Mouse (Mus musculus): ENCODE results near the gene Ptprj. TPM values are rescaled to one million over a fixed set of nuclear protein-coding genes. Genes with fewer than 3 reads are reported as not detected.

The Ptprj gene
- polyA plus RNA-seq, 2 experiments = 2.7 to 3.9 TPM

DNA sequence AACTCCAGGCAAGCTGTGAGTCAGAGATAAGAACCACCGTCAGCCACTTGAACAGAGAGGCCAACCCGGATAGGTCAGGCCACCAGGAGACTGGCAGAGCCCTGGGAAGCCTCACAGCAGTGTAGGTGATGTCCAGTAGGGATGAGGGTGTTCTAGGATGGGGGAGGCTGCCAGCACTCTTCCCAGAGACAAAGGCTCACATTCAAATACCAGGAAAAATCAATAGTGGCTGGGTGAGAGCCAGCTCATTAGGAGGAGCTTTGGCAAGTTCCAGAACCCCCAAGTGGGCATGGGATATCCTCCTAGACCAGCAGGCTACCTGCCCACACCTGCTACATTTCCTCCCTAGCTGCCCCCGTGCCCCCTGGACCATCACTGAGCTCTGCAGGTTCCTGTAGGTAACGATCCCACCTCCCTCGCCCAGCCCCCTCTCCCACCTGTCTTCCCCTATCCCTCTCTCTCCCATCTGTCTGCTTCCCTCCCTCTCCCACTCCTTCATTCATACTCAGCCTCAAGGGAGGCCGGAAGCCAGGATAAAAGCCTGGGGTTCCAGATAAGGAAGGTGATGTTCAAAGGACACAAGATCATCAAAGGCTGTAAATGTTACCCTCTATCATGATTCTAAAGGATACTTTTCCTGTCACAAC lies 20.1 kb downstream of the Ptprj start:
- Histone ChIP-seq H3K4me1 (ENCODE audit: control insufficient read depth, insufficient read depth, low read length) (no peaks in the 10 kb centered on the region), H3K9me3 (ENCODE audit: control insufficient read depth, low read length) (no peaks in the 10 kb centered on the region), H3K36me3 (ENCODE audit: control insufficient read depth, insufficient read depth, low read length) (no peaks in the 10 kb centered on the region), H3K4me2 (replicated peaks; ENCODE audit: low read depth, low read length, severe bottlenecking) (no peak overlapping the region), H3K27me3 (ENCODE audit: control insufficient read depth, insufficient read depth, low read length) (no peaks in the 10 kb centered on the region), H3K4me3 (replicated peaks; ENCODE audit: low read length) (no peak overlapping the region), H3K9ac (ENCODE audit: low read depth, low read length, severe bottlenecking) (no peak overlapping the region), H3K27ac (replicated peaks; ENCODE audit: low read depth, low read length) (no peak overlapping the region)
- no peak for TF ChIP-seq POLR2A (IDR thresholded peaks at IDR 0.05; ENCODE audit: borderline replicate concordance, extremely low read depth, insufficient read depth, insufficient read length)
- DNase-seq (ENCODE audit: low spot score) (no peak), ATAC-seq (ENCODE audit: low FRiP score, low read depth) (no peak)
- WGBS = 56% methylated on average over 6 of the region's 6 CpGs

DNA sequence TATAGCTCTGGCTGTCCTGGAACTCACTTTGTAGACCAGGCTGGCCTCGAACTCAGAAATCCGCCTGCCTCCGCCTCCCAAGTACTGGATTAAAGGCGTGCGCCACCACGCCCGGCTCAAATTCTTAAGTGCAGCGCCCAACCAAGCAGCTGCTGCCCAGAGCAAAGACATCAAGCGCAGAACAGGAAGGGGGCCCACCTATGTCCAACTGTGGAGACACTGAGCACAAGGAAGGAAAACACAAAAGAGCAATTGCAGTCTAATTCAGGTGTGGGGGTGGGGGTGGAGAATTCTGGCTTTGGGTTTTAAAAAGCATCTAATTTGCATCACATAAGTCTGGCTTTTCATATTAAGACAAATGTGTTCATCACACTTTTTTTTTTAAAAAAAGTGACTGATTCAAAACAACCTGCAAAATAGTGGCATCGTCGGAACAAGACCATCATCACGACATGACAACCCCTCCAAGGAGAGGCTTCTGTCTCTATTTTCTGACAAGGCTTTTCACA lies 20.7 kb downstream of the Ptprj start:
- Histone ChIP-seq H3K36me3 (ENCODE audit: control insufficient read depth, insufficient read depth, low read length) (no peaks in the 10 kb centered on the region), H3K4me2 (replicated peaks; ENCODE audit: low read depth, low read length, severe bottlenecking) (no peak overlapping the region), H3K9me3 (ENCODE audit: control insufficient read depth, low read length) (no peaks in the 10 kb centered on the region), H3K27ac (replicated peaks; ENCODE audit: low read depth, low read length) (no peak overlapping the region), H3K4me1 (ENCODE audit: control insufficient read depth, insufficient read depth, low read length) (no peaks in the 10 kb centered on the region), H3K4me3 (replicated peaks; ENCODE audit: low read length) (no peak overlapping the region), H3K9ac (ENCODE audit: low read depth, low read length, severe bottlenecking) (no peak overlapping the region), H3K27me3 (ENCODE audit: control insufficient read depth, insufficient read depth, low read length) (no peaks in the 10 kb centered on the region)
- DNase-seq (ENCODE audit: low spot score) (no peak), ATAC-seq (ENCODE audit: low FRiP score, low read depth) (no peak)
- WGBS = 85% methylated on average over 12 of the region's 12 CpGs
- no peak for TF ChIP-seq POLR2A (IDR thresholded peaks at IDR 0.05; ENCODE audit: borderline replicate concordance, extremely low read depth, insufficient read depth, insufficient read length)

DNA sequence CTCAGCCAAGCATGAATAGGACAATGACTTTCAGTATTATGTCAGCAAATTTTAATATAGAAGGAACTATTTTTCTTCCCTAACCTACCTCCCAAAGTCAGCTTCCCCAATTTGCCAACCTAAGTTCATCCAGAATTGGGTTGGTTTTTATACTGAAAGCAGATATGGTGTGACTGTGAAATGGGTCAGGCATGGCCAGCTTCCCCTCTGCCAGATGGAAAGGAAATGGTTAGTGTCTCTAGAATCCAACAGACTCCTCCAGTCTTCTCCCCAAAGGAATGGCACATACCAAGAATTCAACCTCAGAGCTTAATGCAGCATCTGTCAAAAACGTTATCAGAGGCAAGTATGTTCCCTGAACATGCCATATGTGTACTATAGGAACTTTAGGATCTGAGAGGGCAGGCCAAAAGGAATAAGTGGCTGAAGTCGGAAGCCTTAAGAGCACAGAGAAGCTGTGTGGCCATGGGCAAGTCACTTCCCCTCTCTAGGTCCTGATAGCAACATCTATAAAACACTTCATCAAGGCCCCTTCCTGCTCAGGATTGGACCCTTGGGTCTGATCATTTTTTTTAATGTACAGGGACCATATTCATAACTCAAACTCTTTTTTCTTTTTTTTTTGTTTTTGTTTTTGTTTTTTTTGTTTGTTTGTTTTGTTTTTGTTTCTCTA lies 21.3 kb downstream of the Ptprj start:
- DNase-seq (ENCODE audit: low spot score) (no peak), ATAC-seq (ENCODE audit: low FRiP score, low read depth) (no peak)
- WGBS = 77% methylated on average over 2 of the region's 2 CpGs
- Histone ChIP-seq H3K27ac (replicated peaks; ENCODE audit: low read depth, low read length) (no peak overlapping the region), H3K9me3 (ENCODE audit: control insufficient read depth, low read length) (no peaks in the 10 kb centered on the region), H3K9ac (ENCODE audit: low read depth, low read length, severe bottlenecking) (no peak overlapping the region), H3K4me1 (ENCODE audit: control insufficient read depth, insufficient read depth, low read length) (no peaks in the 10 kb centered on the region), H3K27me3 (ENCODE audit: control insufficient read depth, insufficient read depth, low read length) (no peaks in the 10 kb centered on the region), H3K36me3 (ENCODE audit: control insufficient read depth, insufficient read depth, low read length) (no peaks in the 10 kb centered on the region), H3K4me3 (replicated peaks; ENCODE audit: low read length) (no peak overlapping the region), H3K4me2 (replicated peaks; ENCODE audit: low read depth, low read length, severe bottlenecking) (no peak overlapping the region)
- TF ChIP-seq POLR2A (IDR thresholded peaks at IDR 0.05; ENCODE audit: borderline replicate concordance, extremely low read depth, insufficient read depth, insufficient read length) = no peak

DNA sequence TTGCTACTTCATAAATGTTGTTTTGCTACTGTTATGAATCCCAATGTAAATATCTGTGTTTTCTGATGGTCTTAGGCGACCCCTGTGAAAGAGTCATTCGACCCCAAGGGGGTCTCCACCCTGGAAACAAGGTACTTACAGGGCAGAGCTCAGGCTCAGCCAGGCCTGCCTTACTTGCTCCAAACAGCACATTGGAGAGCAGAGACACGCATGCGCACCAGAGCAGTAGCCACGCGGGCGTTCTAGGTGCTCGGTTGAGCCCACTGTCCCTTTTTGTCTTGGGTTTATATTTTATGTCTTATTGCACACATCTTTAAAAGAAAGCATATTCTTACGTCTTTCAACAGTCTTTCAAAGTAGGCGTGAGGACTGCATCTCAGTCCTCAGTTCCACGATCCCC lies 22.1 kb downstream of the Ptprj start:
- Histone ChIP-seq H3K4me1 (ENCODE audit: control insufficient read depth, insufficient read depth, low read length) (no peaks in the 10 kb centered on the region), H3K4me2 (replicated peaks; ENCODE audit: low read depth, low read length, severe bottlenecking) (no peak overlapping the region), H3K4me3 (replicated peaks; ENCODE audit: low read length) (no peak overlapping the region), H3K27ac (replicated peaks; ENCODE audit: low read depth, low read length) (no peak overlapping the region), H3K9me3 (ENCODE audit: control insufficient read depth, low read length) (no peaks in the 10 kb centered on the region), H3K36me3 (ENCODE audit: control insufficient read depth, insufficient read depth, low read length) (no peaks in the 10 kb centered on the region), H3K27me3 (ENCODE audit: control insufficient read depth, insufficient read depth, low read length) (no peaks in the 10 kb centered on the region), H3K9ac (ENCODE audit: low read depth, low read length, severe bottlenecking) (no peak overlapping the region)
- no peak for TF ChIP-seq POLR2A (IDR thresholded peaks at IDR 0.05; ENCODE audit: borderline replicate concordance, extremely low read depth, insufficient read depth, insufficient read length)
- DNase-seq (ENCODE audit: low spot score) = no peak
- 82% methylated on average over 11 of the region's 11 CpGs for WGBS
- ATAC-seq (ENCODE audit: low FRiP score, low read depth) = no peak

DNA sequence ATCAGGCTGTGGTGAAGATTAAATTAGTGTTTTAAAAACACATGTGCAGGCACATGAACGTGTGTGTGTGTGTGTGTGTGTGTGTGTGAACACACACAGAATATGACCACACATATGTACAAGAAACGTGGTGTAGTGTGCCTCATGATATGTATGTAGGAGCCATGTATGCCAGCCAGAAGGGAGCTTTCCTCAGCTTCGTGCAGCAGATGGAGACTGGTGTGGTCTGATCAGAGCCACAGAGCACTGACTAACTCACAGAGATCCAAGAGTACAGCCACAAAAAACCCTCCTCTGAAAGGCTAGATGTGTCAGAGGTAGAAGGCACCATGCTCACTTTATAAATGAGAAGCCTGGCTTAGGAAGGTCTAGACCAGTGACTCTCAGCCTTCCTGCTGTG lies 22.5 kb downstream of the Ptprj start:
- ATAC-seq (ENCODE audit: low FRiP score, low read depth) = no peak
- no peak for TF ChIP-seq POLR2A (IDR thresholded peaks at IDR 0.05; ENCODE audit: borderline replicate concordance, extremely low read depth, insufficient read depth, insufficient read length)
- no peak overlapping the region for H3K27ac ChIP-seq (replicated peaks; ENCODE audit: low read depth, low read length)
- 71% methylated on average over 3 of the region's 3 CpGs for WGBS
- no peaks in the 10 kb centered on the region for H3K36me3 ChIP-seq (ENCODE audit: control insufficient read depth, insufficient read depth, low read length)
- no peaks in the 10 kb centered on the region for H3K27me3 ChIP-seq (ENCODE audit: control insufficient read depth, insufficient read depth, low read length)
- no peak overlapping the region for H3K4me3 ChIP-seq (replicated peaks; ENCODE audit: low read length)
- no peak overlapping the region for H3K9ac ChIP-seq (ENCODE audit: low read depth, low read length, severe bottlenecking)
- H3K9me3 ChIP-seq (ENCODE audit: control insufficient read depth, low read length) = no peaks in the 10 kb centered on the region
- no peak overlapping the region for H3K4me2 ChIP-seq (replicated peaks; ENCODE audit: low read depth, low read length, severe bottlenecking)
- no peaks in the 10 kb centered on the region for H3K4me1 ChIP-seq (ENCODE audit: control insufficient read depth, insufficient read depth, low read length)
- DNase-seq (ENCODE audit: low spot score) = no peak
